Mouse (Mus musculus): Measurements from ENCODE around the gene Irf2bpl. TPM values are rescaled to one million over a fixed set of nuclear protein-coding genes. Genes with fewer than 3 reads are reported as not detected.
A peak's percentile ranks its signal among the peaks of the same experiment; 100 is the strongest.

Irf2bpl gene
- polyA plus RNA-seq, 1 experiment from 2014 or later: 49.7 TPM

GRCm38 (mm10) chr12:86888130-86889069, 3.8 kb upstream of the Irf2bpl start:
- H3K4me1 ChIP-seq (ENCODE audit: control insufficient read depth, insufficient read depth, low read depth, low read length): peaks cover 70% of the 10 kb centered on the region
- H3K9ac ChIP-seq (ENCODE audit: low read depth, low read length): peak overlapping the region; percentile 66
- H3K27ac ChIP-seq (ENCODE audit: low read depth, low read length): peak overlapping the region; percentile 83
- H3K4me2 ChIP-seq (ENCODE audit: low read length): peak overlapping the region; percentile 70
- H3K36me3 ChIP-seq (ENCODE audit: control insufficient read depth, insufficient read depth, low read length): no peaks in the 10 kb centered on the region
- 2% methylated on average over 46 of the region's 47 CpGs for WGBS
- H3K27me3 ChIP-seq (replicated peaks; ENCODE audit: control insufficient read depth, insufficient read depth, low read length): no peaks in the 10 kb centered on the region
- no peaks in the 10 kb centered on the region for H3K9me3 ChIP-seq (ENCODE audit: control insufficient read depth, low read length)
- H3K4me3 ChIP-seq (ENCODE audit: low read length): peak overlapping the region; percentile 31
- 0 out of 2 replicates have a peak, but pooled peaks have one; percentile 1 for ATAC-seq

- Histone ChIP-seq H3K27ac (ENCODE audit: low read depth, low read length) (peak overlapping the region; percentile 83), H3K27me3 (replicated peaks; ENCODE audit: control insufficient read depth, insufficient read depth, low read length) (no peaks in the 10 kb centered on the region), H3K4me1 (ENCODE audit: control insufficient read depth, insufficient read depth, low read depth, low read length) (peaks cover 62% of the 10 kb centered on the region), H3K9me3 (ENCODE audit: control insufficient read depth, low read length) (no peaks in the 10 kb centered on the region), H3K4me2 (ENCODE audit: low read length) (peak overlapping the region; percentile 70), H3K4me3 (ENCODE audit: low read length) (peak overlapping the region; percentile 31), H3K36me3 (ENCODE audit: control insufficient read depth, insufficient read depth, low read length) (no peaks in the 10 kb centered on the region), H3K9ac (ENCODE audit: low read depth, low read length) (peak overlapping the region; percentile 66)
- no peak for ATAC-seq
- WGBS: 40% methylated on average over 14 of the region's 14 CpGs
Measured at GRCm38 (mm10) chr12:86887381-86888129, 3.0 kb upstream of the Irf2bpl start.

DNA sequence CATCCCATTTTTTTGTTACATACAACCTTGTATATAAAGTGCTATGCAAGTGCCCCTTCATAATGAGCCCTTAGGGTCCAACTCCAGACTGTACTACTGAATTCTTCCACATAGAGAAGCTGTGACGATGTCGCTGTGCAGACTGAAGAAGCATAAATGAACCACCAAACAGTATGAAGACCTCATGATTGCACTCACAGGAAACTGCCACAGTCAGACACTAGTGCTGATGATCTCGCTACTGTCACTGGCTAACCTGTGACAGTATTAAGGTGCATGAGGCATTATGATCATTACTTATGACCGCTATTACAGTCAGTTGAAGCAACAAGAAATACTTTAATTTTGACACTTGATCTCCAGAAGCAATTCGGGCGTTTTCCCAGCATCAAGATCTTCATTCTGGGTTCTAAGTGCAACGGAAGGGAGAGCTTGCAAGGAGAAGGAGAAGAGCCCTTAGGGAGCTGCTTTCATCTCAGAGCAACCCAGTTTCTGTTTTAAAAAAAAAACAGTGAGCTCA, 1.9 kb upstream of the Irf2bpl start:
- no peak overlapping the region for H3K4me3 ChIP-seq (ENCODE audit: low read length)
- peaks cover 51% of the 10 kb centered on the region for H3K4me1 ChIP-seq (ENCODE audit: control insufficient read depth, insufficient read depth, low read depth, low read length)
- no peak overlapping the region for H3K4me2 ChIP-seq (ENCODE audit: low read length)
- H3K9me3 ChIP-seq (ENCODE audit: control insufficient read depth, low read length): no peaks in the 10 kb centered on the region
- no peaks in the 10 kb centered on the region for H3K36me3 ChIP-seq (ENCODE audit: control insufficient read depth, insufficient read depth, low read length)
- H3K9ac ChIP-seq (ENCODE audit: low read depth, low read length): no peak overlapping the region; the same call in 1 of the 2 replicates
- WGBS: 63% methylated on average over 7 of the region's 7 CpGs
- H3K27ac ChIP-seq (ENCODE audit: low read depth, low read length): no peak overlapping the region
- ATAC-seq: no peak
- H3K27me3 ChIP-seq (replicated peaks; ENCODE audit: control insufficient read depth, insufficient read depth, low read length): no peaks in the 10 kb centered on the region

- no peaks in the 10 kb centered on the region for H3K36me3 ChIP-seq (ENCODE audit: control insufficient read depth, insufficient read depth, low read length)
- no peaks in the 10 kb centered on the region for H3K27me3 ChIP-seq (replicated peaks; ENCODE audit: control insufficient read depth, insufficient read depth, low read length)
- H3K4me2 ChIP-seq (ENCODE audit: low read length): peak overlapping the region; percentile 89
- 23% methylated on average over 5 of the region's 5 CpGs for WGBS
- ATAC-seq: no peak
- H3K9me3 ChIP-seq (ENCODE audit: control insufficient read depth, low read length): no peaks in the 10 kb centered on the region
- H3K27ac ChIP-seq (ENCODE audit: low read depth, low read length): peak overlapping the region; percentile 98; the same call in 1 of the 2 replicates
- peaks cover 45% of the 10 kb centered on the region for H3K4me1 ChIP-seq (ENCODE audit: control insufficient read depth, insufficient read depth, low read depth, low read length)
- peak overlapping the region; percentile 47; the same call in 1 of the 2 replicates for H3K9ac ChIP-seq (ENCODE audit: low read depth, low read length)
- no peak overlapping the region; the same call in 1 of the 2 replicates for H3K4me3 ChIP-seq (ENCODE audit: low read length)
Measured at GRCm38 (mm10) chr12:86885746-86886145, 1.1 kb upstream of the Irf2bpl start.

DNA sequence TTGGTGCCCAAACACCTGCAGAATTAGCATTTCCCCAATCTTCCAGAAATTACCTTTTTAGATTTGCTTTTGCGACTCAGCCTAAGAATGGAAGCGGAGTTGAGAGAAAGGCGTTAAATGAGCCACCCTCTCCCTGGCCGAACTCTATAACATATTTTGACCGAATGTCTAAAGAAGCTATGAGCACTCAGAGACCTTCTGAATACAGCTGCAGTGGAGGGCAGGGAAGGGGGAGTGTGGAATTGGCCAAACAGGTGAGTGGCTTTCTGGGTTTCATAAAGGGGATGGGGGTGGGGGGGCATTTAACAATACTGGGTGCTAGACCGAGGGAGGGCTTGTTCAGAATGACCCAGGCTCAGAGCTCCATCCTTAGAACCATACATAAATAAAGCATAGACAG, 738 bp upstream of the Irf2bpl start:
- ATAC-seq: no peak
- H3K9me3 ChIP-seq (ENCODE audit: control insufficient read depth, low read length): no peaks in the 10 kb centered on the region
- no peaks in the 10 kb centered on the region for H3K36me3 ChIP-seq (ENCODE audit: control insufficient read depth, insufficient read depth, low read length)
- WGBS: 8% methylated on average over 6 of the region's 6 CpGs
- peaks cover 43% of the 10 kb centered on the region for H3K4me1 ChIP-seq (ENCODE audit: control insufficient read depth, insufficient read depth, low read depth, low read length)
- peak overlapping the region; percentile 89 for H3K4me2 ChIP-seq (ENCODE audit: low read length)
- H3K4me3 ChIP-seq (ENCODE audit: low read length): peak overlapping the region; percentile 80
- H3K27ac ChIP-seq (ENCODE audit: low read depth, low read length): peak overlapping the region; percentile 98
- no peaks in the 10 kb centered on the region for H3K27me3 ChIP-seq (replicated peaks; ENCODE audit: control insufficient read depth, insufficient read depth, low read length)
- peak overlapping the region; percentile 47 for H3K9ac ChIP-seq (ENCODE audit: low read depth, low read length)

- no peak for ATAC-seq
Measured at GRCm38 (mm10) chr12:86883280-86884196, 1.1 kb downstream of the Irf2bpl start.

DNA sequence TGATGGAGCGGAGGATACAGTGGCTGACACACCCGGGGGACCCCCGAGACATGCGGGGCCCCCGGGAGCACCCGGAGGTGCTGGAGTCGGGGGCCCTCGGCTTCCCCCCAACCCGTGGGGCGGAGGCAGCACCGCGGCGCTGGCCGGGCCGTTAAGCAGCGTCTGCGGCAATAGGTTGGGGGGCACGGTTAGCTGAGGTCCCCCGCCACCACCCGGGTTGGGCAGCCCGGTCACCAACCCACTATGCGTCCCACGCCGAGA, 1.6 kb downstream of the Irf2bpl start:
- H3K9ac ChIP-seq (ENCODE audit: low read depth, low read length): peak overlapping the region; percentile 90
- H3K36me3 ChIP-seq (ENCODE audit: control insufficient read depth, insufficient read depth, low read length): no peaks in the 10 kb centered on the region
- H3K4me2 ChIP-seq (ENCODE audit: low read length): peak overlapping the region; percentile 89
- H3K9me3 ChIP-seq (ENCODE audit: control insufficient read depth, low read length): no peaks in the 10 kb centered on the region
- peak overlapping the region; percentile 98 for H3K27ac ChIP-seq (ENCODE audit: low read depth, low read length)
- H3K4me3 ChIP-seq (ENCODE audit: low read length): peak overlapping the region; percentile 80
- peaks cover 38% of the 10 kb centered on the region for H3K4me1 ChIP-seq (ENCODE audit: control insufficient read depth, insufficient read depth, low read depth, low read length)
- ATAC-seq: no peak
- no peaks in the 10 kb centered on the region for H3K27me3 ChIP-seq (replicated peaks; ENCODE audit: control insufficient read depth, insufficient read depth, low read length)
- under 1% methylated on average over 17 of the region's 24 CpGs for WGBS

More at GRCm38 (mm10) chr12:86883280-86884196, 1.1 kb downstream of the Irf2bpl start:
- Histone ChIP-seq H3K9ac (ENCODE audit: low read depth, low read length) (peak overlapping the region; percentile 90), H3K27me3 (replicated peaks; ENCODE audit: control insufficient read depth, insufficient read depth, low read length) (no peaks in the 10 kb centered on the region), H3K4me1 (ENCODE audit: control insufficient read depth, insufficient read depth, low read depth, low read length) (peaks cover 42% of the 10 kb centered on the region), H3K4me3 (ENCODE audit: low read length) (peak overlapping the region; percentile 80), H3K36me3 (ENCODE audit: control insufficient read depth, insufficient read depth, low read length) (no peaks in the 10 kb centered on the region), H3K27ac (ENCODE audit: low read depth, low read length) (peak overlapping the region; percentile 98), H3K9me3 (ENCODE audit: control insufficient read depth, low read length) (no peaks in the 10 kb centered on the region), H3K4me2 (ENCODE audit: low read length) (peak overlapping the region; percentile 89)
- WGBS: under 1% methylated on average over 64 of the region's 84 CpGs

DNA sequence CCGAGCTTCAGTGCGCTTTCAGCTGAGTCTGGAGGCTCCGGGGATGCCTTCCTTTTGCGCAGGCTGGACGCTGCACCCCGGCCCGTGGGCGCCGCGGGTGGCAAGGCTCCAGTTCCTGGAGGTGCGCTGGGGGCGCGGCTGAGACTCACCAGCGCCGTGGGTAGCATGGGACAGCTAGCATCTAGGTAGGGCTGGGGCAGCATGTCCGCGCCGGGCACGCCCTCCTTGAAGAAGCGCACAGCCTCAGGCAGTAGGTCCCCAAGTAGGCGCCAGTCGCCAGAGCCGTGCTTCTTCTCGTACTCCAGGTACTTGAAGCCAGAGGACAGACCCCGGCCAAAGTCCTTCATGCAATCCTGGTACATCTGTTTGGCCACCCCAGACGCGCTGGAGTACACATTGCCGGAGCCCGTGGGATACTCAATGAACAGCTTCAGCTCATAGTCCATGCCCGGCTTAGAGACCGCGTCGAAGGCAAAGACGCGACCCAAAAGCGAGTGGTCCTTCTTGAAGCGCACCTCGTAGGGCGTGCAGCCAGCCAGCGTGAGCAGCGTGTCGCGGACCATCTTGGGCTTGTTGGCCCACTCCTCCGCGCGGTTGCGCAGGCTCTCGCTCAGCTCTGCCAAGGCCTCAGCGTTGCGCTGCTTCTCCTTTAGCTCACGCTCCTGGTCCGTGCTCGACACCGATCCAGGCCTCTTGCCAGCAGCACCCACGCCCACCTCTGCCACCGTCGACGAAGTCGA, 2.1 kb downstream of the Irf2bpl start:
- H3K4me2 ChIP-seq (ENCODE audit: low read length): peak overlapping the region; percentile 89
- H3K4me3 ChIP-seq (ENCODE audit: low read length): peak overlapping the region; percentile 80
- no peaks in the 10 kb centered on the region for H3K27me3 ChIP-seq (replicated peaks; ENCODE audit: control insufficient read depth, insufficient read depth, low read length)
- 0 out of 2 replicates have a peak, but pooled peaks have one; percentile 7 for ATAC-seq
- no peaks in the 10 kb centered on the region for H3K36me3 ChIP-seq (ENCODE audit: control insufficient read depth, insufficient read depth, low read length)
- peaks cover 36% of the 10 kb centered on the region for H3K4me1 ChIP-seq (ENCODE audit: control insufficient read depth, insufficient read depth, low read depth, low read length)
- H3K27ac ChIP-seq (ENCODE audit: low read depth, low read length): peak overlapping the region; percentile 98
- no peaks in the 10 kb centered on the region for H3K9me3 ChIP-seq (ENCODE audit: control insufficient read depth, low read length)
- WGBS: 0% methylated on average over 59 of the region's 59 CpGs
- peak overlapping the region; percentile 90 for H3K9ac ChIP-seq (ENCODE audit: low read depth, low read length)
